Mouse (Mus musculus) ovary, postnatal 36 days (tissue): ENCODE data around the gene Itpk1.
A peak's percentile ranks its signal among the peaks of the same experiment; 100 is the strongest.

Source experiments
- DNase-seq: peaks from one replicate; pipeline ENCODE4 v3.0.0; 2022; ENCODE audit warnings: low spot score, mixed read lengths

Itpk1 gene

DNA sequence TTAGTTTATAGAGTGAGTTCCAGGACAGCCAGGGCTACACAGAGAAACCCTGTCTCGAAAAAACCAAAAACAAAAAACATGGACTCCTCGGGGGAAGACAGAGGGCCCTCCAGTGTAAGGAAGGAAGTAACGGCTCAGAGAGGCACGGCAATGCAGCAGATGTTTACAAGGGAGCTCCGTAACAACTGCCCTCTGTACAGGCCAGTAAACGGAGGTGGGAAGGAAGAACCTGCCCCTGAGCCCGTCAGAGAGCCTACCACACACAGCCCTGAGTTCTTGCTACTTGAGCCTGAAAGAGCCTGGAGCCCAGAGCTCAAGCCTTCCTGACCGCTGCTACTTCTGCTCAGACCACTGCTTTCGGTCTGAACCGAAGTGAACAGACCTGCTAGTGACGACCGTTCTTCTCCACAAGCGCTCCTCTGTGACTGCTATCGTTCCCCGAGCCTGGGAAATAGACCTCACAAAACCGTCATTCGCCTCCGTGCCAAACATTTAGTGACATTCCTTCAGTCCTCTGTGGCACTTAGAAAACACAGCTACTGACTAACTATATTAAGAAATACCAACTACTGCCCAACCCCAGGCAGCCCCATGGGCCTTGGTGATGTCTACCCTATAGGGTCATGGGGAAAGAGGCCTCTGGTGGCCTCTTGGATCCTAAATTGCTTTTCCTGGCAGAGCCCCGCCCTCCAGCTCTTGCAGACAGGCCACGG is 8.6 kb upstream of the Itpk1 start:
- no peak for DNase-seq

DNA sequence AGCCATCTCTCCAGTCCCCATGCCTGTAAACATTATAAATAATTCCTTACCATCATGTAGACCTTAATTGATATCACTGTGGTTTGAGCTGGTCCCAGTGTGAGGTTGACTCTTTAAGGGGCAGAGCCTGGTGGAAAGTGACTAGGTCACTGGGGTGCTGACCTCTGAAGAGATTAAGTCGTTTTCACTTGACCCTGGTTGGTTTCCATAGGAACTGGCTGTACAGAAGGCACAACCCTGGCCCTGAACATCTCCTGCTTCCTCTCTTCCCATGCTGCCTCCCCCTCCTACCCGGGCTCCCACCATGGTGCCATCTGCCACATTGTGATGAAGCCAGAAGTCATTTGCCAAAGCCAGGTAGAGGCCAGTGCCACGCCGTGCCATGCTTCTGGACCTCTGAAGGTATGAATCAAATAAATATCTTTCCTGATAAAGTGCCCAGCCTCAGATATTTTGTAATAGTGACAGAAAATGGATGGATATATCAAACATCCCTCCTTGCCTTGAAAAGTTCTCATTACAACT is 6.2 kb upstream of the Itpk1 start:
- DNase-seq = no peak

DNA sequence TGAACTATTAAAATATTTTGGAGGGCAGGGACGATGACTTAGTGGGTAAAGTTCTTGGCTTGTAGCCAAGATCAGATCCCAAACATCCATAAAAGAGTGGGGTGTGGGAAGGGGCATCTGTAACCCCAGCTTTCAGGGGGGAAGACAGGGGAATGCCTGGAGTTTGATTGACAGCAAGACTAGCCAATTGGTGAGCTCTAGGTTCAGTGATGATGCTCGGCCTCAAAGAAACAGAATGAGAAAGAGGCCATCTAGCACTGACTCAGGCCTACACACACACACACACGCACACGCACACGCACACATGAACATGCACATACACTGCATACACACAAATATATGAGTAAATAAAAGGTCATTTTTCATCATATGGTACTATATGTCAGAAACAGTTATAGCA is 5.2 kb upstream of the Itpk1 start:
- DNase-seq = no peak

DNA sequence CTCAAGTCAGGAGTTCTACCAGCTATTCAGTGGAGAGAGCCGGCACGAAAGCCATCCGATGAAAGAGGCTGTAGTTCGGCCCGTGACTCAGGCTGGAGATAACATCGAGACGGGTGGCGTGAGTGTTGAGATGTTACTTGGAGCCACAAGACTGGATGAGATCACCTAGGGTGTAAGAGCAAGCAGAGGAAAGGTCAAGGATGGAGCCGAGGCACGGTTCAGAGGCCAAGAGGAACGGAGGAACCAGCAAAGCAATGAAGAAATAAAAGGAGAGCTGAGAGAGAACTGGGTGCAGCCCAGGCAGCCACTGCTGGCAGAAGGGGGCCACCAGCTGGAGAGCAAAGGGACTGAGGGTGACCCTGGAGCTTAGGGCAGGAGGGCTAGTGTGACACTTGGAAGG is 3.5 kb upstream of the Itpk1 start:
- no peak for DNase-seq

- DNase-seq = no peak
Measured at GRCm38 (mm10) chr12:102706833-102707463, 2.2 kb upstream of the Itpk1 start.

DNA sequence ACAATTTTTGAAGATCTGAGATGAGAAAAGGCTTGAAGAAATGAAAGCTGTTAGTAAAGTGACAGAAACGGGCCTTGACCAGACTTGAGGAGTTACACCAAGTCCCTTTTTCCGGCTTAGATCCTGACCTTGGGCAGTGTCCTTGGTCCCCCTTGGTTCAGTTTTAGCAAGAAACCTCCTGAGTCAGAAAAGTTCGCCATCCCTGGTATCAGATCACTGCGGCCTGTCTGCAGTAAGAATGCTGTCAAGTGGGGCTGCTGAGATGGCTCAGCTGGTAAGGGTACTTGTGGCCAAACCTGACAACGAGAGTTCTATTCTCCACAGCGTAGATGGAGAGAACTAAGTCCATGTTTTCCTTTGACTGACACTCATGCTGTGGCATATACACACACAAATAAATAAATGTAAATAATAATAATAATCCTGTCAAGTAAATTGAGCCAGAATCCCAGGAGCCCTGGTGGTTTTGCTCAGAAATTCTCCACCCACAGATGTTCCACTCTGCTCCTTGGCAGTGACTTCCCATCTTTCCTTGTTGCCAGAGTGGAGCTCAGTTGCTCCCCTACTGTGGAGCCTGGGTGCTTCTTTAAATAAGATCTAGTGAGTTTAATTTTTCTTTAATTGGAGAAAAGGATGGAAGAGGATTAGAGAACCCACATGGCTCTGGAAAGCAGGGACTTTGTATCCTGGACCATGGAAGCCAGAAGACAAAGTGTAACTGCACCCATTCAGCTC is 1.3 kb upstream of the Itpk1 start:
- no peak for DNase-seq

DNA sequence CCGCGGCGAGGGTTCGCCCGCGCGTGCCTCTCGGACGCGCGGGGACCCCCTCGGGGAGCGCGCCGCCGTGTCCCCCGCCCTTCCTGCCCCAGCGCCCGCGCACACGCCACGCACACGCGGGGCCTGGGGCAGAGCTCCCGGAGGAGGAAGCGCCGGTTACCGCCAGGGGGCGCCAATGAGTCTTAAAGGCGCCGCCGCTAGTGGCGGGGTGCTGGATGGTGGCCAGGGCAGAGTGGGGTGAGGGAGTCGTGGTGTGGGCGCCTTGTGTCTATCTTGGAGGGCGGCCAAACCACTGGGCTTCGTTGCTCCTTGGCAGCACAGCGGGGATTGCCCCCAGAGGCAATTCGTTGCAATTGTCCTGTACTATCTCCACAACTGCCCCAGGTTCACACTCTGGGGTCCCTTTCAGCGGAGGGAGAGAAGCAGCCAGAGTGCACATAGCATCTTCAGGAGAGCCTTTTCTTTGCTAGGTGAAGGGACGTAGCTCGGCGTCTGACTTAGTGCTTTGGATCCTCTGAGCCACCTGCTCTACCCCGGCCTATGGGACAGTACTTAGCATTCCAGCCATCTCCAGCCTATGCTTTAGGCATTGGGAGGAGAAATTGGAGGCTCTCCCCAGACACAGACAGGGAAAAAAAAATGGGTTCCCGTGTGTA is 614 bp upstream of the Itpk1 start:
- DNase-seq = peak; percentile 87

- DNase-seq = no peak
Measured at GRCm38 (mm10) chr12:102703921-102704408, 765 bp downstream of the Itpk1 start.

GRCm38 (mm10) chr12:102703441-102703840 is 1.3 kb downstream of the Itpk1 start:
- DNase-seq = no peak

DNA sequence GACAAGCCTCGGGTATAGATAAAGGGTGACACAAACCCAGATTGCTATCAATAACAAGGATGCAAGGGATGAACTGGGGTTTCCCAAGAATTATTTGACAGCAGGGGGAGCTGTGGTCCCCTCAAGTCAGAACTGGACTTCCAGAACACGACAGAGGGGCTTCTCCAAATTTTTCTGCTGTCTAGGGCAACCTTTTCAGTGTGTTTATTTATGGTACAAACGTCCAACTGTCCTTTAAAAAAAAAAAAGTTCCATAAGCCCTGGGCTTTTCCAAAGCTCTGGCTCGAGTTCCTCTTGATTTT is 1.7 kb downstream of the Itpk1 start:
- DNase-seq = no peak

GRCm38 (mm10) chr12:102702356-102703110 is 2.2 kb downstream of the Itpk1 start:
- peak; percentile 51 for DNase-seq

- no peak for DNase-seq
Measured at GRCm38 (mm10) chr12:102701691-102702207, 3.0 kb downstream of the Itpk1 start.

DNA sequence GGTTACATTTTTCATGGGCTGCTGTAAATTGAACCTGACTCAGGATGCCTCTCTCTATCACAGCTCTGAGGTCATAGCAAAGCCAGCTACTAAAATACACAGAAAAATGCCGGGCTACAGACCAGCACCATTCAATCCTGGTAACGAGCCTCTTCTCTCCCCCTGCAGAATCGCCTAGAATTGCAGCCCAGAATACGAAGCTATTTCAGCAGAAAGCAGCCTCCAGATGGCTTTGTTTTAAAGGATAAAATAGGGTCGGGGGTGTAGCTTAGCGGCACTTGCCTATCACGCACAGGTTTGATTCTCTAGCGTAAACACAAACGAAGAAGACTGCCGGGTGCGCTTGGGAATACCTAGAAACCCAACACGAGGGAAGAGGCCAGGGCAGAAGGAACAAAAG is 4.3 kb downstream of the Itpk1 start:
- no peak for DNase-seq

DNA sequence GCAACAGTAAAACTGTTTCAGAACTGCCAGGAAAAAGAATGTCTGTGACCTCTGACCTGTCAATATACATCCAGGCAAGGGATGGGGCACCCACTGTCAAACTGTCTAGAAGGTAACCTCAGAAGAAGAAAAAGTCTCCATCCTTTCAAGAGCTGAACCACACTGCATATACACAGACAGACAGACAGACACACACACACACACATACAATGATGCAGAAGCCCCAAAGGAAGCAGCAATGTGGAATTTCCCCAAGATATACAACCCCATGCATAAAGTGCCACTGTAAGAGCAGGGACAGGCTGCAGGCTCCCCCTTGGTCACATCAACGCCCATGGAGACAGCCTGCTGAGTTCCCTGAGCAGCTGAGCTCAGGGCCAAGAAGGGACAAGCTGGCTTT is 5.6 kb downstream of the Itpk1 start:
- DNase-seq = no peak

- DNase-seq = no peak
Measured at GRCm38 (mm10) chr12:102698089-102698684, 6.5 kb downstream of the Itpk1 start.

- DNase-seq = no peak
Measured at GRCm38 (mm10) chr12:102697381-102697780, 7.3 kb downstream of the Itpk1 start.

DNA sequence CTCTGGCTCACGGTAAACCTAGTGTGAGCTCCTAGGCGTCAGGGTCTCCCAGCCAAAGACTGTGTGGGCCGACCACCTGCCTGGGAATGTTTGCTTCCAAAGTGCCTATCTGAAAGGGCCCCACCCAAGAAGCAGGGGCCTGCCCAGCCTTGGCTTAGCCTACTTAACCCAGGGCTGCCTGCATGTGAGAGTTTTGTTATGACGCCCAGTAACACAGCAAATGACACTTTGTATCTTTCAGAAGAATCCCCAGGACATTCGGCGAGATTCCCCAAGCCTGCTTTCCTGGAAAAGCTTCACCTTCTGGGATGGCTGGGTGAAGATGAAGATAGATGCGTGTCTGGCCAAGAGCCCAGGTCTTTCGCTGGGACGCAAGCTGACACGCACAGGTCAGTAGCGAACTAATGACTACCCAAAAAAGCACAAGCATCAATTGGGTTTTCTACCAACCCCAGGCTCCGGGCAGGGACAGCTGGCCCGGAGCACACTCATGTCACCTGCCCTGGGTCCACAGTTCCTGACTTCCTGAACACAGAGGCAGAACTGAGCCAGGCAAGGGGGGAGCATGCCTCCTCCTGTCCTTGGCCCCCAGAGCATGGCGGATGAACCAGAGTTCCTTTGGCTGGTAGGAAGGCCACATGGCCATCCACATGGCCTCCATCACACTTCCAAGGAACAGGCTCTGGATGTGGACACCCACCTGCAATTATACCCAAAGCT is 7.9 kb downstream of the Itpk1 start:
- no peak for DNase-seq

DNA sequence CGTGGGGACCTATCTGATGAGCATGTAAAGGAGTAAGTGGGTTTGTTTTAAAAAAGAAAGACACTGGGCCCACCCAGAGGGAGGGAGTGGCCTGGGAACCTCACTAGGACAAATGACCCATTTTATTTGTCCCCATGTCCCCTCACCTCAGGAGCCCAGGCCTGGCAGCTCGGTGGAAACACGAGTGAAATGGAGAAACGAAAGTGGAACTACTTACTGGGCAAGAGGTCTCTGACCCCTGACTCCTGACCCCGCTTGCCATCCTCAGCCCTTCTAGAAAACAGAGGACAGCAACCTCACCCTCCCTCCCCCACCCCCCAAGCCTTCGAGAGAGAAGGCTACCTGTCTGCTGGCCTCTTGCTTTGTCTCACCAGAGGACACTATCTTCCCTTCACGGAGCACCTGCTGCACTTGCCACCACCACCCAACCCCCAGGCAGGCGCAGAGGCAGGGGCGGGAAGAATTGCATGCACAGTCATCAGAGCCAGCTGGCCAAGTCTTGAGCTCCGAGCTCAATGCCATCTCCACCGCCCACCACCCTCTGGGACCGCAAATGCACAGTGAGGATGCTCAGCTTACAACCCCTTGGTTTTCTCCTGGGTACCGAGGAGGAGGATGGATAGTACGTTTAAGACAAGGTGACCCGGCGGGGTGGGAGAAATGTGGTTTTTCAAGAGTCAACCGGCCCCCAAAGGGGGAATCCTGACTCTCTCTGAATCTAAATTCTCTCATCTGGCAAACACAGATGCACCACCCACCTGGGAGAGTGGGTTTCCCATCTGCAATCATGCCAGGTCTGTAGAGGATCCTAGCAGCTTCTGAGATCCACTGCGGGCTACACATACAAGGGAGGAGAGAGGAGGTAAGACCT is 9.1 kb downstream of the Itpk1 start:
- DNase-seq = no peak

DNA sequence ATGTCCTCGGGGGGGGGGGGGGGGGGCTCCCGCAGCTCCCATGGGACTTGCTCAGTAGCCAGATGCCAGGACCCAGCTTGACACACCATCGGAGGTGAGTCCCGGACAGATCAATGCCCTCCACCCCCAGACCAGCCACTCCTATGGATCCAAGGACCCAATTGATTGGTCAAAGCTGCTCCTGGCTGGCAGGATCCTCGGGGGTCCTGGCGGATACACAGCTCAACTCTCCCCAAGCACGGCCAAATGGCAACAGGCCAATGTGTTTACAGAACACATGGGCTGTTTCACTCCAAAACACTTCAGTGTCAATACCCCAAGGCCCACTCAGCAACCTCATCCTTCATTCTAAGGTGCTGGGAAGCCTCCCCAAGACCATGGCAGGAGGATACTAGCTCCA is 13.0 kb downstream of the Itpk1 start:
- no peak for DNase-seq
